Mouse (Mus musculus) brain, embryonic 18.5 days (tissue): ENCODE data around the gene Plekhg1.

Source experiments
- DNase-seq: peaks from one replicate; pipeline ENCODE4 v3.0.0-alpha.2; 2012; ENCODE audit warnings: low read depth, low spot score

The Plekhg1 gene

GRCm38 (mm10) chr10:4006296-4007015 lies 266.3 kb downstream of the Plekhg1 start:
- DNase-seq: no peak
